Mouse (Mus musculus) CH12.LX (cell line): ENCODE results near the gene Cables2.

ENCODE experiments used
- CTCF ChIP-seq, 2 experiments: IDR thresholded peaks in 1 of 2; conservative IDR thresholded peaks in 1 of 2; 2 replicates each; pipeline ENCODE4 v1.5.1; 2011 to 2012; ENCODE audit warnings: low read depth in 2 of 2, low read length in 2 of 2, improper control_type of control experiment in 1 of 2, inconsistent platforms in 1 of 2, mild to moderate bottlenecking in 1 of 2, moderate library complexity in 1 of 2
- E2F4 ChIP-seq: IDR thresholded peaks from 2 replicates; pipeline ENCODE4 v1.6.1; 2011; ENCODE audit warnings: low read depth, low read length, improper control_type of control experiment; ENCODE audit not compliant: insufficient replicate concordance
- GABPA ChIP-seq: IDR thresholded peaks from 2 replicates; pipeline ENCODE4 v1.6.1; 2012; ENCODE audit warnings: low read depth, low read length, improper control_type of control experiment, inconsistent platforms; ENCODE audit not compliant: insufficient replicate concordance
- HCFC1 ChIP-seq: IDR thresholded peaks from 2 replicates; pipeline ENCODE4 v1.6.1; 2012; ENCODE audit warnings: low read depth, mild to moderate bottlenecking, inconsistent platforms, low read length, improper control_type of control experiment
- IRF4 ChIP-seq: IDR thresholded peaks from 2 replicates; pipeline ENCODE4 v1.6.1; 2014; ENCODE audit warnings: low read depth, mild to moderate bottlenecking, inconsistent platforms, low read length, improper control_type of control experiment
- KAT2A ChIP-seq: IDR thresholded peaks from 2 replicates; pipeline ENCODE4 v1.6.1; 2012; ENCODE audit warnings: low read length, improper control_type of control experiment, inconsistent platforms; ENCODE audit not compliant: insufficient replicate concordance
- MXI1 ChIP-seq: IDR thresholded peaks from 2 replicates; pipeline ENCODE4 v1.6.1; 2011; ENCODE audit warnings: mild to moderate bottlenecking, low read depth, low read length, improper control_type of control experiment
- MYC ChIP-seq: IDR thresholded peaks from 2 replicates; pipeline ENCODE4 v1.6.1; 2011; ENCODE audit warnings: low read depth, mild to moderate bottlenecking, improper control_type of control experiment, low read length
- POLR2A ChIP-seq: IDR thresholded peaks from 2 replicates; pipeline ENCODE4 v1.6.1; 2011; ENCODE audit warnings: low read depth, mild to moderate bottlenecking, improper control_type of control experiment, low read length
- POLR2AphosphoS2 ChIP-seq: IDR thresholded peaks from 2 replicates; pipeline ENCODE4 v1.6.1; 2011; ENCODE audit warnings: low read depth, low read length, improper control_type of control experiment
- SIN3A ChIP-seq: IDR thresholded peaks from 2 replicates; pipeline ENCODE4 v1.6.1; 2012; ENCODE audit warnings: low read length, improper control_type of control experiment, inconsistent platforms
- USF2 ChIP-seq: conservative IDR thresholded peaks from 2 replicates; pipeline ENCODE4 v1.6.1; 2011; ENCODE audit warnings: low read depth, low read length, improper control_type of control experiment
- ZMIZ1 ChIP-seq: IDR thresholded peaks from 2 replicates; pipeline ENCODE4 v1.6.1; 2012; ENCODE audit warnings: low read depth, mild to moderate bottlenecking, inconsistent platforms, low read length, improper control_type of control experiment
- ZNF384 ChIP-seq: IDR thresholded peaks from 2 replicates; pipeline ENCODE4 v1.6.1; 2012; ENCODE audit warnings: low read depth, low read length, improper control_type of control experiment, inconsistent platforms

DNA sequence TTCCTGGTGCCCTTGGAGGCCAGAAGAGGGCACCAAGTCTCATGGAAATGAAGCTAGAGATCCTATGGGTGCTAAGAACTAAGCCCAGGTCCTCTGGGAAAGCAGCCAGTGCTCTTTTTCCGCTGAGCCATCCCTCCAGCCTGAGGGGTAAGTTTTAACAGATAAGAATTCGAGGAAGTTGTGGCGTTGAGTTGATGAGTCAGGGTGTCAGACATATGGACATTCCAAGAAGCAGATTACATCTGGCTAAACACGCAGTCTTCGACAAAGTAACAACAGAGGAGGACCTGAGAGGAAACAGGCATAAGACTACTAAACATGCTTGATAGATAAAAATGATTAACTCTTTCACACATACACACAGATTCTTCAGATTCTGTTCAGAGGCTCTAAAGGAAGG is 34.7 kb downstream of the Cables2 start:
- no peak for TF ChIP-seq POLR2AphosphoS2
- no peak for TF ChIP-seq ZMIZ1
- no peak for TF ChIP-seq CTCF (conservative IDR thresholded peaks at IDR 0.05 in 1 of 2, IDR thresholded peaks at IDR 0.05 in 1 of 2; ENCODE audit: low read depth in 2 of 2, low read length in 2 of 2)
- no peak for TF ChIP-seq GABPA
- no peak for TF ChIP-seq KAT2A
- TF ChIP-seq SIN3A: no peak
- no peak for TF ChIP-seq MYC
- TF ChIP-seq USF2: no peak
- no peak for TF ChIP-seq MXI1
- no peak for TF ChIP-seq IRF4
- no peak for TF ChIP-seq POLR2A
- TF ChIP-seq ZNF384: no peak
- TF ChIP-seq HCFC1: no peak
- TF ChIP-seq E2F4: no peak
